Mouse (Mus musculus): ENCODE data around the gene P4ha2.

P4ha2 gene

GRCm38 (mm10) chr11:54068520-54069371 lies 31.1 kb upstream of the P4ha2 start, which contains the start of gene Pdlim4:
Gene Pdlim4 (minus strand): TSS chr11:54069014.
- no peak for DNase-seq (ENCODE audit: low spot score)

- DNase-seq (ENCODE audit: low spot score): no peak
These were observed 28.0 kb upstream of the P4ha2 start for GRCm38 (mm10) chr11:54071726-54072445.

GRCm38 (mm10) chr11:54073291-54073690 lies 26.6 kb upstream of the P4ha2 start:
- DNase-seq (ENCODE audit: low spot score): no peak

GRCm38 (mm10) chr11:54075353-54075752 lies 24.5 kb upstream of the P4ha2 start:
- no peak for DNase-seq (ENCODE audit: low spot score)

- no peak for DNase-seq (ENCODE audit: low spot score)
These were observed 23.8 kb upstream of the P4ha2 start for GRCm38 (mm10) chr11:54076101-54076500.

- no peak for DNase-seq (ENCODE audit: low spot score)
These were observed 19.5 kb upstream of the P4ha2 start for GRCm38 (mm10) chr11:54080435-54080834.

GRCm38 (mm10) chr11:54082725-54083124 lies 17.2 kb upstream of the P4ha2 start:
- DNase-seq (ENCODE audit: low spot score): no peak

GRCm38 (mm10) chr11:54084976-54085375 lies 14.9 kb upstream of the P4ha2 start:
- DNase-seq (ENCODE audit: low spot score): no peak

GRCm38 (mm10) chr11:54085816-54086215 lies 14.1 kb upstream of the P4ha2 start:
- no peak for DNase-seq (ENCODE audit: low spot score)

- no peak for DNase-seq (ENCODE audit: low spot score)
These were observed 11.5 kb upstream of the P4ha2 start for GRCm38 (mm10) chr11:54088253-54088946.

- DNase-seq (ENCODE audit: low spot score): peak; percentile 71
These were observed 11.0 kb upstream of the P4ha2 start for GRCm38 (mm10) chr11:54088947-54089317.

GRCm38 (mm10) chr11:54090091-54090879 lies 9.6 kb upstream of the P4ha2 start:
- DNase-seq (ENCODE audit: low spot score): no peak

GRCm38 (mm10) chr11:54091726-54092125 lies 8.2 kb upstream of the P4ha2 start:
- DNase-seq (ENCODE audit: low spot score): no peak

- DNase-seq (ENCODE audit: low spot score): no peak
These were observed 7.7 kb upstream of the P4ha2 start for GRCm38 (mm10) chr11:54092188-54092587.

GRCm38 (mm10) chr11:54093000-54093399 lies 6.9 kb upstream of the P4ha2 start:
- DNase-seq (ENCODE audit: low spot score): no peak

- no peak for DNase-seq (ENCODE audit: low spot score)
These were observed 1.0 kb downstream of the P4ha2 start for GRCm38 (mm10) chr11:54100692-54101591.

- no peak for DNase-seq (ENCODE audit: low spot score)
These were observed 1.8 kb downstream of the P4ha2 start for GRCm38 (mm10) chr11:54101701-54102100.

- no peak for DNase-seq (ENCODE audit: low spot score)
These were observed 3.0 kb downstream of the P4ha2 start for GRCm38 (mm10) chr11:54102706-54103449.

GRCm38 (mm10) chr11:54105011-54105410 lies 5.1 kb downstream of the P4ha2 start:
- no peak for DNase-seq (ENCODE audit: low spot score)

- no peak for DNase-seq (ENCODE audit: low spot score)
These were observed 6.8 kb downstream of the P4ha2 start for GRCm38 (mm10) chr11:54106676-54107075.
